Mouse (Mus musculus) liver, adult 2 months (tissue): ENCODE measurements at regions not wholly inside any gene's neighbourhood (a gene's known extent, or its start where the extent isn't known, plus 50 kb on each side); places are given as distances from the start of the nearest gene placed in this dataset.

ENCODE experiments used
- CTCF ChIP-seq: fragments of 200-500 bp; IDR thresholded peaks from 2 replicates; pipeline ENCODE4 v1.5.1; 2011; ENCODE audit warnings: low read depth, low read length, control low read depth
- POLR2A ChIP-seq: fragments of 200-500 bp; IDR thresholded peaks from 2 replicates; pipeline ENCODE4 v1.6.1; 2011; ENCODE audit warnings: low read length, control low read depth; ENCODE audit not compliant: insufficient read depth; ENCODE audit errors: extremely low read depth

- TF ChIP-seq POLR2A = peak; percentile 40; the same call in 1 of the 2 replicates
- TF ChIP-seq CTCF = no peak
Observed at GRCm38 (mm10) chr13:37666207-37667003, 111.8 kb upstream of the Rreb1 start.
